Comparison of ENCODE assay signal across 20 mouse cellular contexts in the genomic region with DNA sequence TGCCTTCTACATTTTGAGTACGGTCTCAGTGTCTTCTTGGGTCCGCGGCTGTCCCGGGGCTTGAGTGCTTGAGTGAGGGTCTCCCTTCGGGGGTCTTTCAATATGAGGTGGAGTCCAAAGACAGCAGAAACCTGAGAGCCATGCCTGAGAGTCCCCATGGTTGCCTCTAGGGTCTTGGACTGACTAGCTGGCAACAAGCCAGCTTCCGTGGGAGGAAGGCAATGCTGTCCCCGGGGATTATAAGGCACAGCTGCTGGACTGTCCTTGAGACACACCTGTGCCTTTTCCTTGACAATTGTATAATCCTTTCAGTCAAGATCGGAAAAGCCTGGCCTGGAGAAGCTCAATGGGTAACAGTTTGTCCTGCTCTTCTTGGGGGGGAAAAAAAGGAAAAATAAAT. TPM values are rescaled to one million over a fixed set of nuclear protein-coding genes. Genes with fewer than 3 reads are reported as not detected.
DNase-seq lines count a peak whose midpoint lies in the region; ATAC-seq and TF ChIP-seq lines count a peak whose summit lies in the region.
"Had no signal": no experiment of that assay in that cellular context is flagged by ENCODE, and none has a peak within 500 bp of the region (broad histone marks: within the 10 kb centered on the region; RNA-seq: fewer than 3 reads in every experiment).

No protein-coding gene starts in this region.

- H3K79me2 ChIP-seq in heart, adult 2 months (replicated peaks; ENCODE audit: control insufficient read depth, insufficient read depth, low read length): no peaks in the 10 kb centered on the region

- H3K4me1 ChIP-seq in heart, adult 2 months (ENCODE audit: control insufficient read depth, insufficient read depth, low read length): no peaks in the 10 kb centered on the region
- no peaks in the 10 kb centered on the region for H3K4me1 ChIP-seq in heart, embryonic 10.5 days
- H3K4me1 ChIP-seq in stomach, postnatal 0 days (replicated peaks; ENCODE audit: control insufficient read depth, insufficient read depth): no peaks in the 10 kb centered on the region
- H3K4me1 ChIP-seq: embryonic facial prominence, embryonic 13.5 days; forebrain, embryonic 13.5 days; forebrain, embryonic 15.5 days had no signal

- intact Hi-C loops in heart, adult 2 months (cut with DNase I): no loop called here
- intact Hi-C loops in left cerebral cortex, postnatal 4 days (cut with DNase I): no loop called here
- intact Hi-C loops in left cerebral cortex, adult 2 months (cut with DNase I): no loop called here

- no peaks in the 10 kb centered on the region for H3K27me3 ChIP-seq in heart, adult 2 months (ENCODE audit: control insufficient read depth, insufficient read depth, low read length)
- no peaks in the 10 kb centered on the region for H3K27me3 ChIP-seq in heart, embryonic 10.5 days (ENCODE audit: insufficient read depth, poor library complexity, severe bottlenecking)
- no peaks in the 10 kb centered on the region for H3K27me3 ChIP-seq in stomach, postnatal 0 days (ENCODE audit: control insufficient read depth, insufficient read depth, low read length)
- H3K27me3 ChIP-seq: embryonic facial prominence, embryonic 13.5 days; forebrain, embryonic 13.5 days; forebrain, embryonic 15.5 days had no signal

- no peak for TF ChIP-seq POLR2A in heart, adult 2 months (IDR thresholded peaks at IDR 0.05; ENCODE audit: insufficient read depth, low read depth, low read length)

- TF ChIP-seq CTCF in heart, adult 2 months (IDR thresholded peaks at IDR 0.05): no peak
- no peak for TF ChIP-seq CTCF in left cerebral cortex, adult 2 months (IDR thresholded peaks at IDR 0.05)
- TF ChIP-seq CTCF in stomach, postnatal 0 days (IDR thresholded peaks at IDR 0.05; ENCODE audit: low read depth): no peak

- ATAC-seq in stomach, postnatal 0 days (ENCODE audit: low FRiP score, low TSS enrichment): no peak
- ATAC-seq: forebrain, embryonic 13.5 days; forebrain, embryonic 15.5 days; forebrain, postnatal 0 days had no signal

- no peak overlapping the region for H3K4me2 ChIP-seq in stomach, postnatal 0 days (replicated peaks; ENCODE audit: low read depth)
- H3K4me2 ChIP-seq: embryonic facial prominence, embryonic 13.5 days; forebrain, embryonic 13.5 days; forebrain, embryonic 15.5 days had no signal

- no peak for TF ChIP-seq EP300 in heart, adult 2 months (IDR thresholded peaks at IDR 0.05; ENCODE audit: insufficient read depth, low read depth, low read length)
- TF ChIP-seq EP300 in stomach, postnatal 0 days (optimal IDR thresholded peaks at IDR 0.05): no peak

- no peak overlapping the region for H3K9ac ChIP-seq in heart, adult 2 months (ENCODE audit: low read depth, low read length)
- H3K9ac ChIP-seq in stomach, postnatal 0 days (ENCODE audit: low read length): no peak overlapping the region
- H3K9ac ChIP-seq: embryonic facial prominence, embryonic 13.5 days; forebrain, embryonic 13.5 days; forebrain, embryonic 15.5 days; forebrain, postnatal 0 days had no signal

- 73% methylated on average over 8 of the region's 8 CpGs for WGBS in heart, adult 2 months
- WGBS in heart, embryonic 10.5 days: 81% methylated on average over 8 of the region's 8 CpGs
- 80% methylated on average over 7 of the region's 8 CpGs for WGBS in stomach, postnatal 0 days

- no peak overlapping the region for H3K4me3 ChIP-seq in heart, adult 2 months
- H3K4me3 ChIP-seq in heart, embryonic 10.5 days: no peak overlapping the region
- no peak overlapping the region for H3K4me3 ChIP-seq in left cerebral cortex, adult 2 months
- H3K4me3 ChIP-seq in stomach, postnatal 0 days (ENCODE audit: low read depth, low read length): no peak overlapping the region
- H3K4me3 ChIP-seq: embryonic facial prominence, embryonic 13.5 days; forebrain, embryonic 13.5 days; forebrain, embryonic 15.5 days had no signal

- H3K27ac ChIP-seq in heart, adult 2 months: no peak overlapping the region
- no peak overlapping the region for H3K27ac ChIP-seq in heart, embryonic 10.5 days
- no peak overlapping the region for H3K27ac ChIP-seq in left cerebral cortex, adult 2 months
- H3K27ac ChIP-seq in stomach, postnatal 0 days (replicated peaks): no peak overlapping the region
- H3K27ac ChIP-seq: embryonic facial prominence, embryonic 13.5 days; forebrain, embryonic 13.5 days; forebrain, embryonic 15.5 days had no signal

- H3K36me3 ChIP-seq in heart, adult 2 months (ENCODE audit: control insufficient read depth, insufficient read depth, low read length): no peaks in the 10 kb centered on the region
- H3K36me3 ChIP-seq in heart, embryonic 10.5 days: no peaks in the 10 kb centered on the region
- no peaks in the 10 kb centered on the region for H3K36me3 ChIP-seq in stomach, postnatal 0 days (ENCODE audit: control insufficient read depth, insufficient read depth, low read length)
- H3K36me3 ChIP-seq: embryonic facial prominence, embryonic 13.5 days; forebrain, embryonic 15.5 days had no signal

- H3K9me3 ChIP-seq in heart, embryonic 10.5 days: no peaks in the 10 kb centered on the region; the same call in 1 of the 2 replicates
- H3K9me3 ChIP-seq in stomach, postnatal 0 days (ENCODE audit: control insufficient read depth, low read length): no peaks in the 10 kb centered on the region
- H3K9me3 ChIP-seq: embryonic facial prominence, embryonic 13.5 days; forebrain, embryonic 13.5 days; forebrain, embryonic 15.5 days had no signal

- DNase-seq in heart, adult 11 months: peak; percentile 86
- DNase-seq in heart, adult 2 months: no peak
- peak; percentile 21 for DNase-seq in heart, postnatal 4 days
- DNase-seq in heart, embryonic 10.5 days (ENCODE audit: low spot score): no peak
- DNase-seq in left cerebral cortex, postnatal 4 days: peak; percentile 6
- no peak for DNase-seq in left cerebral cortex, adult 2 months (ENCODE audit: extremely low spot score in 1 of 2, low spot score in 2 of 2)
- peak; percentile 11 for DNase-seq in stomach, postnatal 0 days (ENCODE audit: low spot score)
- no peak for DNase-seq in adipocyte (ENCODE audit: low spot score)
- DNase-seq: adrenal gland, adult 8-10 months; adrenal gland, postnatal 14 days; adrenal gland, postnatal 36 days; cerebellum, adult 11-12 months; cerebellum, adult 2 months; cerebellum, adult 9-10 months; cerebellum, postnatal 10 days; cerebellum, postnatal 25 days; forebrain, postnatal 0 days had no signal

RNA-seq across cellular contexts. Expression of a gene that starts 35.6 kb away (rescaled TPM):
- 10 to 100 TPM; 19.2 to 21.4 TPM for total RNA-seq in heart, adult 2 months (2021)
- polyA plus RNA-seq in heart, adult 2 months (2012; rRNA removed): 11.9 and 18.4 TPM in 2 replicates
- total RNA-seq in heart, postnatal 4 days (2021): 10 to 100 TPM; 20.0 to 20.7 TPM
- polyA plus RNA-seq in heart, embryonic 10.5 days (2016; fragmentation: Nextera tagmentation; extraction: Ambion mirVana): 38.0 and 41.0 TPM in 2 replicates
- 10 to 100 TPM; 41.1 to 42.9 TPM for total RNA-seq in left cerebral cortex, postnatal 4 days (2021)
- 10 to 100 TPM; 43.6 to 48.3 TPM for total RNA-seq in left cerebral cortex, adult 2 months (2021)
- polyA plus RNA-seq in stomach, postnatal 0 days (2015; fragmentation: Nextera tagmentation; extraction: Ambion mirVana): 18.7 and 19.9 TPM in 2 replicates

RNA-seq across cellular contexts. Expression of a gene that starts 49.9 kb away (rescaled TPM):
- 1 to 10 TPM; 5.3 to 6.2 TPM for total RNA-seq in heart, adult 2 months (2021)
- 2.5 and 3.9 TPM in 2 replicates for polyA plus RNA-seq in heart, adult 2 months (2012; rRNA removed)
- total RNA-seq in heart, postnatal 4 days (2021): 10 to 100 TPM; 14.3 to 15.3 TPM
- 15.7 and 15.9 TPM in 2 replicates for polyA plus RNA-seq in heart, embryonic 10.5 days (2016; fragmentation: Nextera tagmentation; extraction: Ambion mirVana)
- 10 to 100 TPM; 40.9 to 43.9 TPM for total RNA-seq in left cerebral cortex, postnatal 4 days (2021)
- 10 to 100 TPM; 25.2 to 25.4 TPM for total RNA-seq in left cerebral cortex, adult 2 months (2021)
- 5.1 and 5.7 TPM in 2 replicates for polyA plus RNA-seq in stomach, postnatal 0 days (2015; fragmentation: Nextera tagmentation; extraction: Ambion mirVana)

Comparison
In these comparisons a context has a peak if more than half of its experiments do, and no peak if none do; other contexts are left out.
1. DNase-seq: peak in heart, adult 11 months (single experiment), heart, postnatal 4 days (single experiment), left cerebral cortex, postnatal 4 days (single experiment) and stomach, postnatal 0 days (single experiment); none in heart, adult 2 months (0 of 2), heart, embryonic 10.5 days (single experiment), left cerebral cortex, adult 2 months (0 of 2) and adipocyte (single experiment).